Mouse (Mus musculus): ENCODE measurements around the gene Gm20850. TPM values are rescaled to one million over a fixed set of nuclear protein-coding genes. Genes with fewer than 3 reads are reported as not detected.
"Not testable (repeated sequence)": the region's sequence is repeated elsewhere in the genome, so short reads cannot be mapped to it uniquely, and the experiment has no call there.

Gm20850 gene
- polyA plus RNA-seq (2015; fragmentation: Nextera tagmentation; extraction: Ambion mirVana), result not detected in 2 replicates

- H3K27ac ChIP-seq; ATAC-seq (replicated peaks; ENCODE audit: insufficient number of reproducible peaks, insufficient read depth, low FRiP score, low read depth); H3K9ac ChIP-seq; H3K36me3 ChIP-seq; H3K9me3 ChIP-seq (replicated peaks); H3K4me1 ChIP-seq (replicated peaks); H3K27me3 ChIP-seq; H3K4me3 ChIP-seq; H3K4me2 ChIP-seq: not testable (repeated sequence)
- WGBS, result no CpG with 5 or more reads among the region's 6 CpGs
Measured at GRCm38 (mm10) chrY:75715022-75715421, at the start of gene Gm20850. Gm20850 (plus strand) TSS chrY:75715322.

All from heart, embryonic 15.5 days (tissue).